Mouse (Mus musculus) limb, embryonic 10.5 days (tissue): ENCODE results near the gene Cbln3. TPM values are rescaled to one million over a fixed set of nuclear protein-coding genes. Genes with fewer than 3 reads are reported as not detected.

Experiments
- DNase-seq: peaks from one replicate; pipeline ENCODE4 v3.0.0-alpha.2; 2017; ENCODE audit warnings: low spot score
- H3K27ac ChIP-seq: fragments of 300-500 bp; sonication (generic); 2 replicates; pipeline ENCODE4 v1.5.1; 2016; ENCODE audit warnings: mild to moderate bottlenecking
- H3K27me3 ChIP-seq: fragments of 300-500 bp; sonication (generic); 2 replicates; pipeline ENCODE4 v1.6.1; 2016; ENCODE audit warnings: low read depth, mild to moderate bottlenecking; ENCODE audit not compliant: poor library complexity, severe bottlenecking
- H3K36me3 ChIP-seq: fragments of 300-500 bp; sonication (generic); 2 replicates; pipeline ENCODE4 v1.6.1; 2016; ENCODE audit warnings: mild to moderate bottlenecking, moderate library complexity
- H3K4me1 ChIP-seq: fragments of 300-500 bp; sonication (generic); 2 replicates; pipeline ENCODE4 v1.6.1; 2016
- H3K4me3 ChIP-seq: fragments of 300-500 bp; sonication (generic); 2 replicates; pipeline ENCODE4 v1.5.1; 2016; ENCODE audit warnings: mild to moderate bottlenecking, moderate library complexity
- H3K9me3 ChIP-seq: fragments of 300-500 bp; sonication (generic); replicated peaks from 2 replicates; pipeline ENCODE4 v1.6.1; 2016; ENCODE audit warnings: mild to moderate bottlenecking
- WGBS: fragments of 180-500 bp; shearing (Covaris S2); methylation state at CpG from one replicate; pipeline ENCODE4 v1.1.7; 2016; 5-methylcytosine and 5-hydroxymethylcytosine counted together
- polyA plus RNA-seq: library from polyadenylated mRNA; unstranded; fragments of >200 nt; fragmentation: Nextera tagmentation; extraction: Ambion mirVana; gene quantifications from 2 replicates; pipeline ENCODE4 v1.2.1, GENCODE M21; 2016

Cbln3 gene
- polyA plus RNA-seq: 0.15 and 0.31 TPM in 2 replicates

DNA sequence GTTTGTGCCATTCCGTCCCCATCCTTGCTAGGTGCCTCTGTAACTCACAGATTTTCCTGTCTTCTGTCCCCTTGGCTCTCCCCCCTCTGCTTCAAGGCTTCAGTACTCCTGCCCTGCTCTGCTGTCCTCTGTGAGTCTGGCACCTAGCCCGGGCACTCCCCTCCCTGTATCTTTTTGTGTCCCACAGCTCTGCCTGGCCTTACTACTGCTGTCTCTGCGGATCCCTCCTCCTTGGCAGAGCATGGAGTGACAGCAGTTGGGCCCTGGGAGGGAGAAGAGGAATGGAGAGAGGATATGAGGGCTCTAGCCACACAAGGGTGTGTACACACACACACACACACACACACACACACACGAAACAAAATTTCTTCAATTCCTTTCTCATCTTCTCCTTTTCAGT lies at the start of gene Cbln3:
Cbln3 (minus strand) TSS at position 227 of the 400 bp plus-strand sequence.
- no peak for DNase-seq
- no peaks in the 10 kb centered on the region for H3K27me3 ChIP-seq
- H3K27ac ChIP-seq: peak within 1 kb of the TSS; percentile 94
- 37% methylated on average over 4 of the region's 4 CpGs for WGBS
- H3K36me3 ChIP-seq: peaks cover 32% of the 10 kb centered on the region
- H3K9me3 ChIP-seq: no peaks in the 10 kb centered on the region
- peaks cover 53% of the 10 kb centered on the region for H3K4me1 ChIP-seq
- peak within 1 kb of the TSS; percentile 81 for H3K4me3 ChIP-seq

DNA sequence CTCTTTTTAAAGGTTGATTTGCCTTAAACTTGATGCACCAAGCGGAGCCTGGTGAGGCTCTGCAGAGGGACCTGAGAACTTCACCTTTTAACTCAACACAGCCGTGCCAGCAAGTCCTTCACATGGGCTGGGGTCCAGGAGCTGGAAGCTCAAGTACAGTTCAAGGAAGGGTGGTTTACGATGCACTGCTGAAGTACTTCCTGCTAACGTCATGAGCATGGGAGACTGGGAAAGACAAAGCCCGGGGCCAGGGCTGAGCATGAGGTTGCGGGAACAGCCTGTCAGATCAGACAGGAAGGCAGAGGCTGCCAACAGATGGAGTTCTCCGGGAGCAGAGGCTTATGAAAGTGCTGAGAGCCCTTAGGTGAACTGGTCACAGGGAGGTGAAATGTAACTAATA lies 49.4 kb upstream of the Cbln3 start:
- H3K27ac ChIP-seq: peak overlapping the region; percentile 46

DNA sequence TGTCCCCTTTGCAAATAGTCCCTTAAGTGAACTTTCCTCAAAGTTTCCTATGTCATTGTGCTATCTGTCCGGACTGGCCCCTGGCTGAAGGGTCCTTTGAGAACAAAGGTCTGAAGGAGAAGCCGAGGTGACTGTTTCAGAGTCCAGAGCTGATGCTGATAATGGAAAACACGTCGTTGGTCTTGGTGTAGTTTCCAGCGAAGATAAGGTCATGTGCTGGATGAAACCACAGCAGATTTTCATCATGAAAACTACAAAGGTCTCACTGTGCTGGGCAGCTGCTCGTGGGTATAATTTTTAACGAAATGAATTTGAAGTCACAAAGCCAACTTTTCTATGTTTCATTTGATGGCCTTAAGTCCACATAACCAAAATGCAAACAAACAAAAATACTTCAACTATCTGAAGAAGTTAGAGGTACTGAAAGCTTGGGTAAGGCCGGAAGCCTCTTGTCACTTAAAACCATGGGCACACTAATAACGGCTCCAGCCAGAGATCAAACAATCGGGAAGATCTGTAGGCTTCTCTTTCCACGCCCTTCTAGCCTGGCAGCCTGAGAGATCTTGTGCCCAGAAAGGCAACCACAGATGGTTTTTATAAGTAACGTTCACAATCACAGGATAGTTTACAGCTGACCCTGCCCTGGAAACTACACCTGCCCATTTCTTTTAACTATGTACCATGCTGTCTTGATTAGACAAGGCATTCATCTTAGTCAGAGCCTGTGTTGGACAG lies 45.2 kb upstream of the Cbln3 start:
- Histone ChIP-seq H3K27ac (peak overlapping the region; percentile 51), H3K27me3 (no peaks in the 10 kb centered on the region), H3K4me3 (no peak overlapping the region), H3K9me3 (no peaks in the 10 kb centered on the region), H3K4me1 (peaks cover 21% of the 10 kb centered on the region), H3K36me3 (no peaks in the 10 kb centered on the region)
- no peak for DNase-seq
- WGBS: 35% methylated on average over 12 of the region's 12 CpGs

More for the DNA sequence above, 49.4 kb upstream of the Cbln3 start:
- H3K9me3 ChIP-seq: no peaks in the 10 kb centered on the region
- no peaks in the 10 kb centered on the region for H3K27me3 ChIP-seq
- WGBS: 30% methylated on average over 7 of the region's 7 CpGs
- peaks cover 29% of the 10 kb centered on the region for H3K4me1 ChIP-seq
- H3K4me3 ChIP-seq: no peak overlapping the region
- no peaks in the 10 kb centered on the region for H3K36me3 ChIP-seq
- DNase-seq: peak; percentile 50

DNA sequence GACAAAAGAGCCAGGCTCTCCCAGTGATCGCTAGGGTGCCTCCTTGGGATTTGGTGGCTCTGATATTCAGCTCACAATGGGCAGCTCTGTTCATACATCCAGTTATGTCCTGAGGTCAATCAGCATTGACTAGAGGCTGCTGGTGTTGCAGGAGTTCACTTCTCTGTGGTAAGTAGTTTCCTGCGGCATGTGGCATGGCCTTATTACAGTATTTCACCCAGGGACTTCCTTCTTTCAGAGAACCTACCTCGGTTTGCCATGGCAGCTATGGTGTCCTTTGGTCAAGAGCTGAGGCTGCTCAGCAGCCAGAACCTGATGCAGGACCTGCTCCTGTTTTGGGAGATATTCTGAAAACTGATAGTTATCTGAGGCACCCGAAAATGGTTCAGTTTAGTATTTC lies 42.7 kb upstream of the Cbln3 start:
- Histone ChIP-seq H3K27me3 (no peaks in the 10 kb centered on the region), H3K36me3 (no peaks in the 10 kb centered on the region), H3K9me3 (no peaks in the 10 kb centered on the region), H3K4me3 (no peak overlapping the region), H3K4me1 (peaks cover 23% of the 10 kb centered on the region), H3K27ac (no peak overlapping the region)
- no peak for DNase-seq
- 89% methylated on average over 4 of the region's 4 CpGs for WGBS

DNA sequence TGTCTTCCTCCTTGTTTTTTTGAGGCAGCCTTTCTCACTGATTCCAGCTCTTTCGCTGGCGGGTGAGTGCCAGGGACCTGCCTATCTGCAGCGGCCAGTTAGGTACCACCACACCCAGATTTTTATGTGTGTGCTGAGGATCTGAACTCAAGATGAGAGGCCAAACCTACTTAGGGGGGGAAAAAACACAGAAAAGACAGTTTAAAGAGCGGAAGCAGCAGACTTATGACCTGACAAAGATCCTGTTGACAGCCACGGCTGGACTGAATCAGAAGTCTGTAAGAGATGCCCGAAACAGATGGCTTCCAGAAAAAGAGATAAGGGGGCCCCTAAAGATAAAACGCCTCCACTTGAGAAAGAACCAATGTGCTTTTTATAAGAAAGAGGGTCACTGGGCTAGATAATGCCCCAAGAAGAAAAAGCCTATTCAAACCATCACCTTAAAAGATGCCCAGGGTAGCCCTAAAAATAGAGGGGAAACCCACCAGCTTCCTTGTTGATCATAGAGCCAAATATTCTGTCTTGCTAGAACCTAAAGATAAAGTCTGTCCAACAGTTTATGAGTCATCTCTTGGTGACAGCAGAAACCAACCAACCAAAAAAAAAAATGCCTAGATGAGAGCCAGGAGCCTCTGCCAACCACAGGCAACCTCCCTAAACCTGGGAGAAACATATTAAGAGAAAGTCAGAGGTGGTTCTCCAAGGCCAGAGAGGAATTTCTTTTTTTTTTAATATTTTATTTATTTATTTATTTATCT lies 38.5 kb upstream of the Cbln3 start:
- 26% methylated on average over 7 of the region's 7 CpGs for WGBS
- no peak for DNase-seq
- H3K9me3 ChIP-seq: no peaks in the 10 kb centered on the region
- H3K4me1 ChIP-seq: peaks cover 37% of the 10 kb centered on the region
- no peaks in the 10 kb centered on the region for H3K27me3 ChIP-seq
- no peak overlapping the region for H3K4me3 ChIP-seq
- H3K27ac ChIP-seq: no peak overlapping the region
- H3K36me3 ChIP-seq: no peaks in the 10 kb centered on the region

DNA sequence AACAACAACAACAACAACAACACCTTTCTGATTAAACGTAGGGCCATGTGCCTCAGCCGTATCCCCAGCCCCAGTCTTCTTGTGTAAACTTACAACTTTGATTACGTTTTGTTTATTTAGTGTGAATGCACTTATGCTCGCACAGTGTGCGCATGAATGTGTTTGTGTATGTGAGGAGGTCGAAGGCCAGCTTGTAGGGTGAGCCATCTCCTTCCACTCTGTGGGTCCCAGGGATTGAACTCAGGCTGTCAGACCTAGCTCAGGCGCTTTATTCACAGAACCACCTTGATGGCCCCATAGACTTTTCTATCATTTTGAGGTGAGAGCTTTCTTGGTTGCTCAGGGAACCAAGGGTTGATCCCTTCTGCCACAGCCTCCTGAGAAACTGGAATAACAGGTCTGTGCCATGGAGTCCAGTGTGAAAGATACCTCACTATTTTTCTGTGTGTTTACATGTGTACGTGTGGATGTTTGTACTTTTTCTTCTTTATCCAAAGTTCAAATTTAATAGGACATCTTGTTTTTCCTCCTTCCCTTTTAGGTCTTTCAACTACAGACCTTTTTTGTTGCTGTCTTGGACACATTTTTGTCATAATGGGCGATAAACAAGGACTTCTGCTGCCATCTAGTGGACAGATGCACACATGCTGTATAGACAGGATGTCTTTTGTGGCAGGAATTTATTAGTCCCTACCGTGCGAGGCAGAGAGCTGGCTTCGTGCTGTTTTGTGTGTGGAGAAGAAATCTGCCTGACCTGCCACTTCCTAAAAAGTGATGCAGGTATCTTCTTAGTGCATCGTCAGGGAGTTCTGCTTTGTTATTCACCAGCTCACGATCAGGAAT lies 34.3 kb upstream of the Cbln3 start:
- Histone ChIP-seq H3K9me3 (no peaks in the 10 kb centered on the region), H3K27ac (peak overlapping the region; percentile 70), H3K4me3 (0 out of 2 replicates have a peak overlapping the region, but pooled peaks have one; percentile 27), H3K36me3 (no peaks in the 10 kb centered on the region), H3K27me3 (no peaks in the 10 kb centered on the region), H3K4me1 (peaks cover 39% of the 10 kb centered on the region)
- DNase-seq: peak; percentile 80
- WGBS: 41% methylated on average over 14 of the region's 14 CpGs

DNA sequence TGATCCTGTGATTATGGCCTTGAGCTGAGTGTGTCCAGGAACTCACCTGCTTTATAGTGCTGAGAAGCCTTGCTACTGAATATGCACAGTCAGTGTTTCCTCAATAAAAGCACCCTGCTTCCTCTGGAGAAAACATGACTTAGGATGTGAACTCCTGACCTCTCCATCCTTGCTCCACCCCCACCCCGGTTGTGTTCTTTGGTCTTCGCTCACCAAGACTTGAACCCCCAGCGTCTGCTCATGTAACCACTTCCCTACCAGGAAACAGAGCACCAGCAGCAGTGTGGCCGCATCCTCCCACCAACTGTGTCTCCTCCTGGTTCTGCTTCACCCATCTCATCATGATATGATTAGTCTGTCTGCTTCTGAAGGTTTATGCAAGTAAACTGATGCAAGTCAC lies 29.2 kb upstream of the Cbln3 start:
- Histone ChIP-seq H3K27ac (no peak overlapping the region), H3K36me3 (no peaks in the 10 kb centered on the region), H3K4me3 (no peak overlapping the region), H3K27me3 (no peaks in the 10 kb centered on the region), H3K9me3 (no peaks in the 10 kb centered on the region), H3K4me1 (peaks cover 6% of the 10 kb centered on the region; the same call in 1 of the 2 replicates)
- 41% methylated on average over 4 of the region's 4 CpGs for WGBS
- DNase-seq: no peak

DNA sequence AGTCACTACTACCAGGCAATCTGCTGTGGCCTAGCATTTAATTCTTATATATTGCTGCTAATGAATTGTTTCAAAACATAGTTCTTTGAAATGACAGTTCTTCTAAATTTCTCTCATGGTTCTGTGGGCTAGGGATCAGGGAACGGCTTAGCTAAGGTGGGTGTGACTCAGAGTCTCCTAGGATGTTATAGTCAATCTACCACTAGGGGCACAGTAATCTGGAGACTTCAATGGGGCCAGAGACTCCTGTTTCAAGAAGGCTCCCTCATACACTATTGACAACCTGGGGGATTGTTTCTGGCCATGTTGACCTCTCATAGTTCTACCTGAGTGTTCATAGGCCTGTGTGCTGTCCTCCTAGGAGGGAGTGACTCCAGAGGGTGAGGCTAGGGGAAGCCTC lies 21.3 kb upstream of the Cbln3 start:
- Histone ChIP-seq H3K27me3 (no peaks in the 10 kb centered on the region), H3K4me3 (no peak overlapping the region), H3K27ac (no peak overlapping the region), H3K36me3 (no peaks in the 10 kb centered on the region), H3K9me3 (no peaks in the 10 kb centered on the region), H3K4me1 (peaks cover 7% of the 10 kb centered on the region)
- DNase-seq: no peak
- WGBS: 34% methylated on average over 1 of the region's 1 CpGs

DNA sequence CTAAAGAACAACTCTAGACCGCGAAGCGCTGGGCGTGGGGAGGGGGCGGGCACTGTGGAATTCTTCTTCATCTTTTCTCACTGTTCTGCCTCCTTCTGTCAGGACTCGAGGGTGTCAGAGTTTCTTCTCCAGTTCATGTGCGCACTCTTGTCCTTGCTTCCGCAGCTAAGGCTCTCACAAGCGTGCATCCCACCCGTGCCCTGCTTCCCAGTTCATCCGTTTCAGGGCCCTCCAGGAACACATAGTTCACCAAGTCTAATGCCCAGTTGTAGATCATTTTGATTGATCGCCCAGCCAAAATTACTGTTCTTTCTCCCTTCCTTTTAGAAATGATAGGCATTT lies 16.2 kb upstream of the Cbln3 start:
- 6% methylated on average over 12 of the region's 12 CpGs for WGBS
- Histone ChIP-seq H3K9me3 (no peaks in the 10 kb centered on the region), H3K4me3 (peak overlapping the region; percentile 62)

DNA sequence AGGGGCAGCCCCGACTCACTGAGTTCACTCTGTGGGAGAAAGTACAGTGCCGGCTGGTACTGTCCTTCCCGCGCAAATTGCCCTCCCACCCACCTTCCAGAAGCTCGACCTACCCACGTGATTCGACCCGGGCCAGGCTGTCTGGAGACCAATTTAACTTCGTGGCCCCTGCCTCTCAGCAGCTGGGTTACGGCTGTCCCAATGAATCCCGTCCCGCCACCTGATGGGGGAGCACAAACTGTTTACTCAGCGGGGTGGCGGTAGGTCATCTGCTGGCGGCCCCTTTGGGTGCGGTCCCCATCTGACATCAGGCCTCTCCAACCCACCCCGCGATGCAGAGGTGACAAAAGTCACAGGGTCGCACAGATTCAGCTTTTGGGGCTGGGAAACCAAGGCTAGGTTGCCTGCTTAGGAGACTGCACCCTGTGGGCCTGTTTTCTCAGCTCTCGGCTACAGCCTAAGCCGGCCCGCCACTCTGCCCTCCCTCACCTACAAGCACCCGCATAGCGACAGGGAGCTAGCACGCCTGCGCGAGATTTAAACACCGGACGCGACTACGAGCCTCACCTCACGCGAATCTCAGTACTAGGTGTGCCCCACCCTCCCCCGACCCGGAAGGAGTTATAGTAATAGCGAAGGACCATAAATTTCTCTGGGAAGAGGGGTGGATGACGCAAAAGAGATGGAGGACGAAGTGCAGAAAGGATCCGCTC lies 15.7 kb upstream of the Cbln3 start, which contains the start of gene Sdr39u1:
Sdr39u1 (minus strand) TSS at position 593 of the 713 bp plus-strand sequence.
- Histone ChIP-seq H3K27ac (peak within 1 kb of the TSS; percentile 88), H3K36me3 (peaks cover 36% of the 10 kb centered on the region), H3K9me3 (no peaks in the 10 kb centered on the region), H3K4me1 (peaks cover 24% of the 10 kb centered on the region), H3K27me3 (no peaks in the 10 kb centered on the region), H3K4me3 (peak within 1 kb of the TSS; percentile 62)
- DNase-seq: peak; percentile 90
- 2% methylated on average over 39 of the region's 39 CpGs for WGBS

More for the DNA sequence above, 16.2 kb upstream of the Cbln3 start:
- peaks cover 31% of the 10 kb centered on the region for H3K36me3 ChIP-seq
- peaks cover 24% of the 10 kb centered on the region for H3K4me1 ChIP-seq
- peak overlapping the region; percentile 88 for H3K27ac ChIP-seq
- no peaks in the 10 kb centered on the region for H3K27me3 ChIP-seq
- no peak for DNase-seq

DNA sequence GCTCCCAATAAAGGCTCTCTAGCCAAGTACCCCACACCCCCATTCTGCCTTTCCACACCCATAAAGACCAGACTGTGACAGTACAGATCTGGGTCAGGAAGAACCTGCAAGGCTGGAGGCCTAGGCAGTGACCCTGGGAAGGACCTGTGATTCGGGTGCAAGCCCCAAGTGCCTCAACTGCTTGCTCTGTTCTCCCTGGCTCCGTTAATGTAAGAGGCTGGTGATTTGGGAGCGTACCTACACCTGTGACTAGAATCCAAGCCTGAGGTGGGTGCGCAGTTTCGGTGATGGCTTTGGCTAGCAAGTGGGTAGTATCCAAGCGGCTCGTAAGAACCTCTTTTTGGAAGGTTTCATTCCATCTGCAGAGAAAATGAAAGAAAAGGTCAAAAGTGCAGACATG lies 14.8 kb upstream of the Cbln3 start:
- H3K4me3 ChIP-seq: peak overlapping the region; percentile 62
- 88% methylated on average over 7 of the region's 7 CpGs for WGBS
- H3K27me3 ChIP-seq: no peaks in the 10 kb centered on the region
- no peak for DNase-seq
- H3K4me1 ChIP-seq: peaks cover 24% of the 10 kb centered on the region
- no peaks in the 10 kb centered on the region for H3K9me3 ChIP-seq
- peak overlapping the region; percentile 88; the same call in 1 of the 2 replicates for H3K27ac ChIP-seq
- H3K36me3 ChIP-seq: peaks cover 45% of the 10 kb centered on the region

DNA sequence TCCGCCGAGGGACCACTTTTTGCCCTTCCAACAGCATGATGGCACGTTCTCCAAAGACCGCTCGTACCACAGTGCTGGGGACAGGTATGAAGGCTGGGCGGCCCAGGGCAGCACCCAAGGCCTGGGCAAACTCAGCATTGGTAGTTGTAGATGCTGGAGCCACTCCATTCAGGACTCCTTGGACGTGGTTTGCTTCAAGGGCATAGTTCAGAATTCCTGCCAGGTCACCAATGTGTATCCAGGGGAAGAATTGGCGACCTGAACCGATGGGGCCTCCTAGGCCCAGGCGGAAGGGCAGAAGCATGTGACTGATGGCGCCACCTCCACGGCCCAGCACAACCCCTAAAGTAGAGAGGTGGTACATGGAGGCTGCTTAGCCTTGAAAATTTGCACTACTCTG lies 13.5 kb upstream of the Cbln3 start:
- H3K27me3 ChIP-seq: no peaks in the 10 kb centered on the region
- H3K9me3 ChIP-seq: no peaks in the 10 kb centered on the region
- peaks cover 58% of the 10 kb centered on the region for H3K36me3 ChIP-seq
- DNase-seq: no peak
- no peak overlapping the region for H3K27ac ChIP-seq
- no peak overlapping the region for H3K4me3 ChIP-seq
- WGBS: 92% methylated on average over 12 of the region's 12 CpGs
- H3K4me1 ChIP-seq: peaks cover 24% of the 10 kb centered on the region
